Mouse (Mus musculus): ENCODE measurements around the gene Reln.

DNA sequence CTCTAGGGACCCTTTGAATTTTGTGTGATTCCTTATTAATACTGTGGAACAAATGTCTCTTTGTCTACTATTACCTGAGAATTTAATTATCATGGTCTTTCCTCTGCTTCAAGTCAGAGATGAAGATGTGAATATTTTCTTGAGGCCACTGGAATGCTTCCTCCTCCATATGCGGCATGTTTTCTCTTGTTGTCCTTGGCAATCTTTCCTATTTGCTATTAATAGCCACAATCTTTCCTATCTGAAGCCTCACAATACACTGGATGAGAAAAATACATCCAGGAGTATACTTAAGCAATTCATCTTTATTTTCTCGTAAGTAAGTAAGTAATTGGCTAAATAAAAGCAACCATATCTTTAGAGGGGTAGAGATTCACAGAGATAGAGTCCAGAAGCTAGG is 146.6 kb downstream of the Reln start:
- TF ChIP-seq CTCF (conservative IDR thresholded peaks at IDR 0.05; ENCODE audit: low read length) (no peak), POU5F1 (IDR thresholded peaks at IDR 0.05; ENCODE audit: borderline replicate concordance, low read length) (no peak), NANOG (IDR thresholded peaks at IDR 0.05; ENCODE audit: borderline replicate concordance, low read length) (no peak)
